29 mouse cellular contexts compared by ENCODE assay signal in genomic region chrX:22898698-22899051, GRCm38 (mm10).
DNase-seq lines count a peak whose midpoint lies in the region; ATAC-seq lines count a peak whose summit lies in the region.
"Had no signal": no experiment of that assay in that cellular context is flagged by ENCODE, and none has a peak within 500 bp of the region (broad histone marks: within the 10 kb centered on the region; RNA-seq: fewer than 3 reads in every experiment).

No protein-coding gene starts in this region.

- no peak for DNase-seq in midbrain, embryonic 11.5 days (ENCODE audit: low spot score, missing footprints)
- DNase-seq in midbrain, embryonic 10.5 days (ENCODE audit: low spot score): no peak
- no peak for DNase-seq in forebrain, embryonic 10.5 days (ENCODE audit: extremely low spot score, low spot score)
- DNase-seq in cerebellum, adult 11-12 months: no peak
- DNase-seq in urinary bladder, postnatal 10 days (ENCODE audit: low spot score): no peak
- DNase-seq in left cerebral cortex, adult 9 months (ENCODE audit: low spot score in 2 of 2): no peak
- DNase-seq: adrenal gland, postnatal 10 days; adrenal gland, postnatal 36 days; B cell, adult 2 months; cerebellum, adult 2 months; cerebellum, adult 9-11 months; cerebellum, postnatal 25 days; gastrocnemius, postnatal 25 days; heart, adult 18-20 months; heart, postnatal 14 days; heart, postnatal 4 days; kidney, adult 18-20 months had no signal

- H3K4me1 ChIP-seq in midbrain, embryonic 11.5 days (ENCODE audit: control insufficient read depth, insufficient read depth, low read length): no peaks in the 10 kb centered on the region
- no peaks in the 10 kb centered on the region for H3K4me1 ChIP-seq in midbrain, embryonic 10.5 days
- H3K4me1 ChIP-seq in forebrain, embryonic 10.5 days: peaks cover 3% of the 10 kb centered on the region; the same call in 1 of the 2 replicates
- H3K4me1 ChIP-seq in forebrain, embryonic 12.5 days: no peaks in the 10 kb centered on the region
- no peaks in the 10 kb centered on the region for H3K4me1 ChIP-seq in forebrain, embryonic 15.5 days
- H3K4me1 ChIP-seq: embryonic facial prominence, embryonic 12.5 days; embryonic facial prominence, embryonic 15.5 days; heart, embryonic 10.5 days; heart, embryonic 13.5 days; hindbrain, embryonic 12.5 days had no signal

- H3K4me2 ChIP-seq in midbrain, embryonic 11.5 days: no peak overlapping the region
- H3K4me2 ChIP-seq in forebrain, embryonic 12.5 days: no peak overlapping the region
- no peak overlapping the region for H3K4me2 ChIP-seq in forebrain, embryonic 15.5 days (replicated peaks)
- H3K4me2 ChIP-seq: embryonic facial prominence, embryonic 12.5 days; embryonic facial prominence, embryonic 15.5 days; heart, embryonic 13.5 days; hindbrain, embryonic 12.5 days had no signal

- no peaks in the 10 kb centered on the region for H3K36me3 ChIP-seq in midbrain, embryonic 11.5 days (ENCODE audit: control insufficient read depth, insufficient read depth, low read length)
- H3K36me3 ChIP-seq in midbrain, embryonic 10.5 days: no peaks in the 10 kb centered on the region
- no peaks in the 10 kb centered on the region for H3K36me3 ChIP-seq in forebrain, embryonic 10.5 days (replicated peaks)
- no peaks in the 10 kb centered on the region for H3K36me3 ChIP-seq in forebrain, embryonic 12.5 days (replicated peaks)
- no peaks in the 10 kb centered on the region for H3K36me3 ChIP-seq in forebrain, embryonic 15.5 days
- H3K36me3 ChIP-seq: embryonic facial prominence, embryonic 12.5 days; embryonic facial prominence, embryonic 15.5 days; G1E; heart, embryonic 10.5 days; heart, embryonic 13.5 days; hindbrain, embryonic 12.5 days had no signal

- no peak overlapping the region for H3K9ac ChIP-seq in midbrain, embryonic 11.5 days (ENCODE audit: low read length)
- no peak overlapping the region for H3K9ac ChIP-seq in forebrain, embryonic 12.5 days
- H3K9ac ChIP-seq in forebrain, embryonic 15.5 days (replicated peaks): no peak overlapping the region
- H3K9ac ChIP-seq: embryonic facial prominence, embryonic 12.5 days; embryonic facial prominence, embryonic 15.5 days; heart, embryonic 13.5 days; hindbrain, embryonic 12.5 days had no signal

- no peak overlapping the region for H3K4me3 ChIP-seq in midbrain, embryonic 11.5 days (ENCODE audit: low read depth, low read length)
- H3K4me3 ChIP-seq in midbrain, embryonic 10.5 days: no peak overlapping the region
- H3K4me3 ChIP-seq in forebrain, embryonic 10.5 days: no peak overlapping the region
- H3K4me3 ChIP-seq in forebrain, embryonic 12.5 days (replicated peaks): no peak overlapping the region
- no peak overlapping the region for H3K4me3 ChIP-seq in forebrain, embryonic 15.5 days
- H3K4me3 ChIP-seq: embryonic facial prominence, embryonic 12.5 days; embryonic facial prominence, embryonic 15.5 days; erythroblast, embryonic 14.5 days; heart, embryonic 10.5 days; heart, embryonic 13.5 days; hindbrain, embryonic 12.5 days had no signal

- no peaks in the 10 kb centered on the region for H3K27me3 ChIP-seq in midbrain, embryonic 11.5 days (ENCODE audit: control insufficient read depth, insufficient read depth, low read length)
- no peaks in the 10 kb centered on the region for H3K27me3 ChIP-seq in midbrain, embryonic 10.5 days (ENCODE audit: low read depth, poor library complexity, severe bottlenecking)
- H3K27me3 ChIP-seq in forebrain, embryonic 10.5 days (ENCODE audit: poor library complexity, severe bottlenecking): no peaks in the 10 kb centered on the region
- H3K27me3 ChIP-seq in forebrain, embryonic 12.5 days: no peaks in the 10 kb centered on the region
- no peaks in the 10 kb centered on the region for H3K27me3 ChIP-seq in forebrain, embryonic 15.5 days
- H3K27me3 ChIP-seq: CH12.LX; embryonic facial prominence, embryonic 12.5 days; embryonic facial prominence, embryonic 15.5 days; heart, embryonic 13.5 days; hindbrain, embryonic 12.5 days had no signal

- 0 out of 2 replicates have a peak, but pooled peaks have one; percentile 46 for ATAC-seq in midbrain, embryonic 11.5 days (ENCODE audit: low FRiP score)
- peak; percentile 27; the same call in 1 of the 2 replicates for ATAC-seq in forebrain, embryonic 12.5 days (ENCODE audit: low FRiP score)
- peak; percentile 67; the same call in 1 of the 2 replicates for ATAC-seq in forebrain, embryonic 15.5 days (replicated peaks)
- ATAC-seq: intestine, embryonic 16.5 days; Patski had no signal

- WGBS in midbrain, embryonic 11.5 days: 71% methylated on average over 1 of the region's 1 CpGs
- 75% methylated on average over 1 of the region's 1 CpGs for WGBS in midbrain, embryonic 10.5 days
- 62% methylated on average over 1 of the region's 1 CpGs for WGBS in forebrain, embryonic 10.5 days
- WGBS in forebrain, embryonic 12.5 days: 30% methylated on average over 1 of the region's 1 CpGs
- WGBS in forebrain, embryonic 15.5 days: 23% methylated on average over 1 of the region's 1 CpGs

- no peaks in the 10 kb centered on the region for H3K9me3 ChIP-seq in midbrain, embryonic 11.5 days (ENCODE audit: control insufficient read depth, low read length)
- no peaks in the 10 kb centered on the region for H3K9me3 ChIP-seq in midbrain, embryonic 10.5 days (replicated peaks)
- no peaks in the 10 kb centered on the region for H3K9me3 ChIP-seq in forebrain, embryonic 10.5 days
- H3K9me3 ChIP-seq in forebrain, embryonic 12.5 days: no peaks in the 10 kb centered on the region
- no peaks in the 10 kb centered on the region for H3K9me3 ChIP-seq in forebrain, embryonic 15.5 days
- H3K9me3 ChIP-seq: embryonic facial prominence, embryonic 12.5 days; embryonic facial prominence, embryonic 15.5 days; G1E; heart, embryonic 10.5 days; heart, embryonic 13.5 days; hindbrain, embryonic 12.5 days had no signal

- no peak overlapping the region for H3K27ac ChIP-seq in midbrain, embryonic 11.5 days (ENCODE audit: low read depth, low read length)
- H3K27ac ChIP-seq in midbrain, embryonic 10.5 days (replicated peaks): no peak overlapping the region
- 0 out of 2 replicates have a peak overlapping the region, but pooled peaks have one; percentile 20 for H3K27ac ChIP-seq in forebrain, embryonic 10.5 days
- 0 out of 2 replicates have a peak overlapping the region, but pooled peaks have one; percentile 53 for H3K27ac ChIP-seq in forebrain, embryonic 12.5 days
- peak overlapping the region; percentile 34 for H3K27ac ChIP-seq in forebrain, embryonic 15.5 days (replicated peaks)
- H3K27ac ChIP-seq: embryonic facial prominence, embryonic 12.5 days; embryonic facial prominence, embryonic 15.5 days; heart, embryonic 10.5 days; heart, embryonic 13.5 days; hindbrain, embryonic 12.5 days had no signal

Comparison
In these comparisons a context has a peak if more than half of its experiments do, and no peak if none do; other contexts are left out.
1. H3K27ac ChIP-seq: peak in forebrain, embryonic 10.5 days (single experiment), forebrain, embryonic 12.5 days (single experiment) and forebrain, embryonic 15.5 days (single experiment); none in midbrain, embryonic 11.5 days (single experiment) and midbrain, embryonic 10.5 days (single experiment).
2. Peak in every context shown above with its lines, with median percentiles within 50 percentile points of each other: ATAC-seq.